Mouse (Mus musculus): Measurements from ENCODE around the gene Cacna2d4. TPM values are rescaled to one million over a fixed set of nuclear protein-coding genes. Genes with fewer than 3 reads are reported as not detected.
"Not testable (repeated sequence)": the region's sequence is repeated elsewhere in the genome, so short reads cannot be mapped to it uniquely, and the experiment has no call there.

The Cacna2d4 gene
- total RNA-seq, 2 experiments from 2014 or later: 1.7 to 3.1 TPM

- DNase-seq (ENCODE audit: low spot score in 2 of 2): peak in 1 of 2 experiments; percentile 59
- intact Hi-C loops (cut with DNase I): loop anchor here (5.0 kb wide), 1 partner anchor 103 kb away; no protein-coding TSS in a partner anchor
These were observed 93.6 kb downstream of the Cacna2d4 start for GRCm38 (mm10) chr6:119329936-119330335.

GRCm38 (mm10) chr6:119330506-119330905 is 94.2 kb downstream of the Cacna2d4 start, which contains the start of gene Lrtm2:
Lrtm2 (minus strand) TSS chr6:119330766.
- DNase-seq (ENCODE audit: low spot score in 2 of 2): peak; percentile 78
- intact Hi-C loops (cut with DNase I): no loop called here

- intact Hi-C loops (cut with DNase I): no loop called here
- DNase-seq (ENCODE audit: low spot score in 2 of 2): no peak
These were observed 95.8 kb downstream of the Cacna2d4 start for GRCm38 (mm10) chr6:119332111-119332510.

- intact Hi-C loops (cut with DNase I): no loop called here
- no peak for DNase-seq (ENCODE audit: low spot score in 2 of 2)
These were observed 96.9 kb downstream of the Cacna2d4 start for GRCm38 (mm10) chr6:119333202-119333601.

GRCm38 (mm10) chr6:119333831-119334230 is 97.5 kb downstream of the Cacna2d4 start:
- DNase-seq (ENCODE audit: low spot score in 2 of 2): no peak
- intact Hi-C loops (cut with DNase I): no loop called here

- intact Hi-C loops (cut with DNase I): no loop called here
These were observed 99.8 kb downstream of the Cacna2d4 start for GRCm38 (mm10) chr6:119336124-119336523.

GRCm38 (mm10) chr6:119337287-119337686 is 101.0 kb downstream of the Cacna2d4 start:
- DNase-seq (ENCODE audit: low spot score in 2 of 2): peak in 1 of 2 experiments; percentile 74
- intact Hi-C loops (cut with DNase I): no loop called here

More at GRCm38 (mm10) chr6:119336124-119336523, 99.8 kb downstream of the Cacna2d4 start:
- DNase-seq (ENCODE audit: low spot score in 2 of 2): no peak

- intact Hi-C loops (cut with DNase I): no loop called here
- DNase-seq (ENCODE audit: low spot score in 2 of 2): no peak
These were observed 102.0 kb downstream of the Cacna2d4 start for GRCm38 (mm10) chr6:119338121-119338912.

- intact Hi-C loops (cut with DNase I): loop anchor here (10.0 kb wide), 2 partner anchors 217 to 717 kb away; no protein-coding TSS in a partner anchor
These were observed 105.1 kb downstream of the Cacna2d4 start for GRCm38 (mm10) chr6:119341409-119341808.

GRCm38 (mm10) chr6:119346257-119346656 is 109.9 kb downstream of the Cacna2d4 start:
- DNase-seq (ENCODE audit: low spot score in 2 of 2): no peak
- intact Hi-C loops (cut with DNase I): loop anchor here (10.0 kb wide), 2 partner anchors 221 to 721 kb away; no protein-coding TSS in a partner anchor

More at GRCm38 (mm10) chr6:119341409-119341808, 105.1 kb downstream of the Cacna2d4 start:
- DNase-seq (ENCODE audit: low spot score in 2 of 2): peak in 1 of 2 experiments; percentile 52

GRCm38 (mm10) chr6:119347813-119348212 is 111.5 kb downstream of the Cacna2d4 start:
- intact Hi-C loops (cut with DNase I): loop anchor here (1.0 to 10.0 kb wide), 3 partner anchors 128 to 723 kb away; no protein-coding TSS in a partner anchor
- DNase-seq (ENCODE audit: low spot score in 2 of 2): no peak

GRCm38 (mm10) chr6:119348234-119348633 is 111.9 kb downstream of the Cacna2d4 start:
- intact Hi-C loops (cut with DNase I): loop anchor here (1.0 to 10.0 kb wide), 3 partner anchors 128 to 723 kb away; no protein-coding TSS in a partner anchor
- peak; percentile 88 to 92 for DNase-seq (ENCODE audit: low spot score in 2 of 2)

GRCm38 (mm10) chr6:119350703-119351198 is 114.4 kb downstream of the Cacna2d4 start:
- intact Hi-C loops (cut with DNase I): loop anchor here (5.0 kb wide), 1 partner anchor 82 kb away; no protein-coding TSS in a partner anchor
- DNase-seq (ENCODE audit: low spot score in 2 of 2): no peak

GRCm38 (mm10) chr6:119351656-119352055 is 115.3 kb downstream of the Cacna2d4 start:
- intact Hi-C loops (cut with DNase I): loop anchor here (5.0 kb wide), 1 partner anchor 81 kb away; no protein-coding TSS in a partner anchor
- DNase-seq (ENCODE audit: low spot score in 2 of 2): no peak

GRCm38 (mm10) chr6:119352501-119352900 is 116.2 kb downstream of the Cacna2d4 start:
- intact Hi-C loops (cut with DNase I): loop anchor here (5.0 kb wide), 1 partner anchor 80 kb away; no protein-coding TSS in a partner anchor
- no peak for DNase-seq (ENCODE audit: low spot score in 2 of 2)

- intact Hi-C loops (cut with DNase I): no loop called here
- no peak for DNase-seq (ENCODE audit: low spot score in 2 of 2)
These were observed 121.8 kb downstream of the Cacna2d4 start for GRCm38 (mm10) chr6:119358020-119358571.

GRCm38 (mm10) chr6:119360250-119360649 is 123.9 kb downstream of the Cacna2d4 start:
- intact Hi-C loops (cut with DNase I); DNase-seq (ENCODE audit: low spot score in 2 of 2): not testable (repeated sequence)

GRCm38 (mm10) chr6:119360925-119361702 is 124.8 kb downstream of the Cacna2d4 start:
- intact Hi-C loops (cut with DNase I): no loop called here
- no peak for DNase-seq (ENCODE audit: low spot score in 2 of 2)

- no peak for DNase-seq (ENCODE audit: low spot score in 2 of 2)
- intact Hi-C loops (cut with DNase I): no loop called here
These were observed 127.3 kb downstream of the Cacna2d4 start for GRCm38 (mm10) chr6:119363593-119363992.
